In genomic region chr7:24599211-24600067, GRCm38 (mm10) we compare ENCODE assay signal across 10 mouse cellular contexts. TPM values are rescaled to one million over a fixed set of nuclear protein-coding genes. Genes with fewer than 3 reads are reported as not detected.
A peak's percentile ranks its signal among the peaks of the same experiment; 100 is the strongest.
DNase-seq lines count a peak whose midpoint lies in the region; ATAC-seq lines count a peak whose summit lies in the region.
"Had no signal": no experiment of that assay in that cellular context is flagged by ENCODE, and none has a peak within 500 bp of the region (broad histone marks: within the 10 kb centered on the region; RNA-seq: fewer than 3 reads in every experiment).

No protein-coding gene starts in this region.

- no peak overlapping the region for H3K9ac ChIP-seq in liver, embryonic 16.5 days (ENCODE audit: low read depth, low read length)
- no peak overlapping the region for H3K9ac ChIP-seq in liver, embryonic 11.5 days (ENCODE audit: low read depth, low read length)
- H3K9ac ChIP-seq: limb, embryonic 12.5 days had no signal

- H3K4me1 ChIP-seq in liver, embryonic 16.5 days (ENCODE audit: control insufficient read depth, low read depth, low read length): peaks cover 3% of the 10 kb centered on the region; the same call in 1 of the 2 replicates
- H3K4me1 ChIP-seq in liver, embryonic 11.5 days (replicated peaks; ENCODE audit: control insufficient read depth, insufficient read depth, low read length): no peaks in the 10 kb centered on the region; the same call in 1 of the 2 replicates

- no peak overlapping the region for H3K4me3 ChIP-seq in liver, embryonic 16.5 days (ENCODE audit: low read depth, low read length)
- H3K4me3 ChIP-seq in liver, embryonic 11.5 days (ENCODE audit: low read depth, low read length): no peak overlapping the region
- H3K4me3 ChIP-seq: limb, embryonic 12.5 days had no signal

- peak; percentile 9 for DNase-seq in embryo, embryonic 11 days
- no peak for DNase-seq in embryo, embryonic 10.5 days (ENCODE audit: low spot score)
- DNase-seq in liver, embryonic 11.5 days (ENCODE audit: low spot score): no peak
- DNase-seq in ZHBTc4 (ENCODE audit: low read depth, low spot score): peak; percentile 78
- peak; percentile 42 for DNase-seq in naive thymus-derived CD4-positive, alpha-beta T cell, adult 2 months (ENCODE audit: low read depth)
- DNase-seq in ovary, adult 18-20 months (ENCODE audit: low spot score): no peak
- DNase-seq in layer of hippocampus, postnatal 36 days: no peak

- no peak overlapping the region for H3K27ac ChIP-seq in liver, embryonic 16.5 days (ENCODE audit: low read length)
- no peak overlapping the region for H3K27ac ChIP-seq in liver, embryonic 11.5 days (ENCODE audit: low read depth, low read length)
- H3K27ac ChIP-seq: limb, embryonic 12.5 days had no signal

- no peaks in the 10 kb centered on the region for H3K27me3 ChIP-seq in liver, embryonic 16.5 days (ENCODE audit: control insufficient read depth, insufficient read depth, low read depth, low read length)
- peaks cover 11% of the 10 kb centered on the region for H3K27me3 ChIP-seq in liver, embryonic 11.5 days (replicated peaks; ENCODE audit: control insufficient read depth, insufficient read depth, low read length)

- 56% methylated on average over 15 of the region's 15 CpGs for WGBS in liver, embryonic 16.5 days (ENCODE audit: insufficient replicate concordance)
- WGBS in liver, embryonic 11.5 days: 71% methylated on average over 15 of the region's 15 CpGs

- H3K9me3 ChIP-seq in liver, embryonic 16.5 days (replicated peaks; ENCODE audit: control insufficient read depth, low read length): no peaks in the 10 kb centered on the region
- no peaks in the 10 kb centered on the region for H3K9me3 ChIP-seq in liver, embryonic 11.5 days (ENCODE audit: control insufficient read depth, low read length)
- H3K9me3 ChIP-seq: limb, embryonic 12.5 days had no signal

- peak; percentile 38; the same call in 1 of the 2 replicates for ATAC-seq in liver, embryonic 16.5 days (ENCODE audit: low read depth)
- no peak for ATAC-seq in liver, embryonic 11.5 days (replicated peaks; ENCODE audit: low FRiP score)

- no peaks in the 10 kb centered on the region for H3K36me3 ChIP-seq in liver, embryonic 16.5 days (ENCODE audit: control insufficient read depth, insufficient read depth)
- no peaks in the 10 kb centered on the region for H3K36me3 ChIP-seq in liver, embryonic 11.5 days (ENCODE audit: control insufficient read depth, insufficient read depth, low read length)

- no peak overlapping the region for H3K4me2 ChIP-seq in liver, embryonic 16.5 days (ENCODE audit: low read depth, low read length)
- H3K4me2 ChIP-seq in liver, embryonic 11.5 days: no peak overlapping the region
- H3K4me2 ChIP-seq: limb, embryonic 12.5 days had no signal

RNA-seq across cellular contexts. Expression of gene Phldb3, which starts 11.1 kb away (rescaled TPM):
- 0.08 and 0.18 TPM in 2 replicates for polyA plus RNA-seq in liver, embryonic 16.5 days (2015; fragmentation: Nextera tagmentation; extraction: Ambion mirVana)
- polyA plus RNA-seq in liver, embryonic 11.5 days (2014; fragmentation: Nextera tagmentation; extraction: Ambion mirVana): 0.13 and 0.14 TPM in 2 replicates
- total RNA-seq in layer of hippocampus, postnatal 36 days (2021): under 1 TPM in 1 of 2 experiments, not detected in 1; 0.30 TPM
- polyA plus RNA-seq: neural tube, embryonic 14.5 days had no signal

RNA-seq across cellular contexts. Expression of gene Zfp575, which starts 12.0 kb away (rescaled TPM):
- polyA plus RNA-seq in liver, embryonic 16.5 days (2015; fragmentation: Nextera tagmentation; extraction: Ambion mirVana): 0.25 and 0.30 TPM in 2 replicates
- polyA plus RNA-seq in liver, embryonic 11.5 days (2014; fragmentation: Nextera tagmentation; extraction: Ambion mirVana): 0.65 and 0.82 TPM in 2 replicates
- 1 to 10 TPM; 4.7 to 5.7 TPM for total RNA-seq in layer of hippocampus, postnatal 36 days (2021)

RNA-seq across cellular contexts. Expression of gene Ethe1, which starts 12.1 kb away (rescaled TPM):
- 26.4 and 26.5 TPM in 2 replicates for polyA plus RNA-seq in liver, embryonic 16.5 days (2015; fragmentation: Nextera tagmentation; extraction: Ambion mirVana)
- polyA plus RNA-seq in liver, embryonic 11.5 days (2014; fragmentation: Nextera tagmentation; extraction: Ambion mirVana): 20.7 and 21.9 TPM in 2 replicates
- 10 to 100 TPM in 1 of 2 experiments, 1 to 10 TPM in 1; 10.0 to 12.0 TPM for total RNA-seq in layer of hippocampus, postnatal 36 days (2021)

RNA-seq across cellular contexts. Expression of gene Lypd3, which starts 36.9 kb away (rescaled TPM):
- polyA plus RNA-seq in liver, embryonic 16.5 days (2015; fragmentation: Nextera tagmentation; extraction: Ambion mirVana): 0.05 TPM in 1 of 2 replicates, not detected in the other
- 0.10 TPM in 1 of 2 replicates, not detected in the other for polyA plus RNA-seq in liver, embryonic 11.5 days (2014; fragmentation: Nextera tagmentation; extraction: Ambion mirVana)
- under 1 TPM; 0.40 to 0.68 TPM for total RNA-seq in layer of hippocampus, postnatal 36 days (2021)

RNA-seq across cellular contexts. Expression of gene Xrcc1, which starts 53.4 kb away (rescaled TPM):
- polyA plus RNA-seq in liver, embryonic 16.5 days (2015; fragmentation: Nextera tagmentation; extraction: Ambion mirVana): 35.4 and 40.8 TPM in 2 replicates
- polyA plus RNA-seq in liver, embryonic 11.5 days (2014; fragmentation: Nextera tagmentation; extraction: Ambion mirVana): 91.0 and 102 TPM in 2 replicates
- 10 to 100 TPM; 34.2 to 37.7 TPM for total RNA-seq in layer of hippocampus, postnatal 36 days (2021)

Comparison
In these comparisons a context has a peak if more than half of its experiments do, and no peak if none do; other contexts are left out.
1. DNase-seq: peak in embryo, embryonic 11 days (single experiment), ZHBTc4 (single experiment) and naive thymus-derived CD4-positive, alpha-beta T cell, adult 2 months (single experiment); none in embryo, embryonic 10.5 days (single experiment), liver, embryonic 11.5 days (single experiment), ovary, adult 18-20 months (single experiment) and layer of hippocampus, postnatal 36 days (0 of 2).